Mouse (Mus musculus): ENCODE measurements at regions not wholly inside any gene's neighbourhood (a gene's known extent, or its start where the extent isn't known, plus 50 kb on each side); places are given as distances from the start of the nearest gene placed in this dataset.

DNA sequence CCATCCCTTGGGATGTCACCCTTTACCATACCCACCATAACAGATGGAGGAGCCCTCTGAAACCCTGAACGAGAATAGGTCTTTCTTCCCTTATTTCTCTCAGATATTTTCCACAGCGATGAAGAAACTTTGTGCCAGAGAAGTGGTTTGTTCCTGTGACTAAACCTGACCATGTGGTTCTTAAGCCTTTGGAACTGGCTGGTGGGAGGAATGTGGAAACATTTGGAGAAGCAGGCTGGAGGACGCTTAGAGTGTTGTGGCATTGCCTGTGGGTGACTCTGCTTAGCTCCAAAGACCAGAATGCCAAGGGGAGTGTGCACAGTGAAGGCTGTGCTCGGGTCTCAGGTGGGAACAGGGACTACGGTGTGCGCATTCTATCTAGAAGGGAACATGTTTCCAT, 77.7 kb upstream of the Otos start:
- H3K9ac ChIP-seq, result no peak overlapping the region
- no peaks in the 10 kb centered on the region for H3K9me3 ChIP-seq (replicated peaks)
- no peaks in the 10 kb centered on the region for H3K4me1 ChIP-seq
- WGBS, result 87% methylated on average over 6 of the region's 6 CpGs
- ATAC-seq (ENCODE audit: low FRiP score), result no peak
- H3K4me2 ChIP-seq (replicated peaks), result no peak overlapping the region
- no peak overlapping the region for H3K27ac ChIP-seq
- H3K4me3 ChIP-seq, result no peak overlapping the region
- H3K36me3 ChIP-seq, result no peaks in the 10 kb centered on the region
- no peaks in the 10 kb centered on the region for H3K27me3 ChIP-seq

DNA sequence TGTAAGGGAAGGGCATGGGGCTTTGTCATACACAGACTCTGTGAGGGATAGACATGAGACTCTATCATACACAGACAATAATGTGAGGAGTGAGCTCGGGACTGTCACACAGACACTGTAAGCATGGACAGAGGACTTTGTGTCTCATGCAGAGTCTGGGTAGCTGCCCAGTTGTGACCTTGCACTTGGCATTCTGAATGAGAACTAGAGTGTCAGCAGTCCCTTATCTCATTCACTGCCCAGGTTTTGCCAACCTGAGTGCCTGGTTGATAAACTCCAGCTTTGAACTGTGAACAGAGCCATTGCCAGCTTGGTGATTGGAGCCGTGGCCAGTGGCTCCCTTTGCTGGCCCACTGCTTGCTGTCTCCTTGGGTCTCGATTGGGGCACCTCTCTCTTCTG, 75.5 kb upstream of the Otos start:
- no peak overlapping the region for H3K27ac ChIP-seq
- H3K4me2 ChIP-seq (replicated peaks), result no peak overlapping the region
- peaks cover 3% of the 10 kb centered on the region; the same call in 1 of the 2 replicates for H3K4me1 ChIP-seq
- H3K4me3 ChIP-seq, result no peak overlapping the region
- no peak for ATAC-seq (ENCODE audit: low FRiP score)
- H3K9me3 ChIP-seq (replicated peaks), result no peaks in the 10 kb centered on the region
- H3K9ac ChIP-seq, result no peak overlapping the region
- H3K36me3 ChIP-seq, result no peaks in the 10 kb centered on the region
- no peaks in the 10 kb centered on the region for H3K27me3 ChIP-seq
- 86% methylated on average over 3 of the region's 3 CpGs for WGBS

DNA sequence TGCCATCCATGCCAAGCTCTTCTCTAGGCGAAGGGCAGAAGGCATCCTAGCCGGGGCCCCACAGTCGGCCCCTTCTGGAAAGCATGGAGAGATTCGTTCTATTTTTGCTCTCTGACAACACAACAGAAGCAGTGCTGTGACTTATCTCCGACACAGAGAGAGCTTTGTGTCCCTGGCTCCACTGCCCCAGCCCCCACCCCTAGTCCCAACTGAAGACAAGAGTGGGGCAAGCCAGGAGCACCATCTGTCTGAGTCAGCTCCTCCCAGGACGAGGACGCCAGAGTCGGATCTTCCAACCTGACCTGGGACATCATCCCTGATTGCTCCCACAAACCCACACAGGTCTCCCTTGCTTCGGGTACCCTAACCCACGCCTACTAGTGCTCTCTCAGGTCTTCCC, 71.9 kb upstream of the Otos start:
- Histone ChIP-seq H3K4me3 (no peak overlapping the region), H3K36me3 (no peaks in the 10 kb centered on the region), H3K9me3 (replicated peaks) (no peaks in the 10 kb centered on the region), H3K27ac (no peak overlapping the region), H3K27me3 (no peaks in the 10 kb centered on the region), H3K4me1 (peaks cover 5% of the 10 kb centered on the region), H3K9ac (no peak overlapping the region), H3K4me2 (replicated peaks) (no peak overlapping the region)
- WGBS, result 64% methylated on average over 10 of the region's 10 CpGs
- ATAC-seq (ENCODE audit: low FRiP score), result no peak

DNA sequence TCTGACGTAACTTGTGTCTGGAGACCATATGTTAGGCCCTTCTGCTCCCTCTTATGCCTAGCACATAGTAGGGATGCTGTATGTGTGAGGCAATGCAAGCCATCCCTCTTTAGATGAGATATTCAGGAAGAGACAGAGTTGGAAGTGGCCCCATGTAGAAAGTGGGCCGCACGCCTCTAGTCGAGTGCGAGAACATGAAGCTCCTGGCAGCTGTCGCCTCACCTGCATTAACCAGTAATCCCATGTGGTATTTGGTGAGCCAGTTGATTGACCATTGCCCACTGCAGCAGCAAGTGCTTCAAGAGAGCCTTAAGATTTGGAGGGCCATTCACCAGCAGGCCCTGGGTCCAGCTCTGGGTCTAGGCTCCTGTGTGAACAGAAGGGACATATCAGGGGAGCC, 71.2 kb upstream of the Otos start:
- Histone ChIP-seq H3K4me1 (peaks cover 10% of the 10 kb centered on the region), H3K27ac (no peak overlapping the region), H3K4me2 (replicated peaks) (no peak overlapping the region), H3K36me3 (no peaks in the 10 kb centered on the region), H3K9me3 (replicated peaks) (no peaks in the 10 kb centered on the region), H3K9ac (no peak overlapping the region), H3K27me3 (no peaks in the 10 kb centered on the region), H3K4me3 (no peak overlapping the region)
- ATAC-seq (ENCODE audit: low FRiP score), result no peak
- WGBS, result 96% methylated on average over 6 of the region's 6 CpGs

DNA sequence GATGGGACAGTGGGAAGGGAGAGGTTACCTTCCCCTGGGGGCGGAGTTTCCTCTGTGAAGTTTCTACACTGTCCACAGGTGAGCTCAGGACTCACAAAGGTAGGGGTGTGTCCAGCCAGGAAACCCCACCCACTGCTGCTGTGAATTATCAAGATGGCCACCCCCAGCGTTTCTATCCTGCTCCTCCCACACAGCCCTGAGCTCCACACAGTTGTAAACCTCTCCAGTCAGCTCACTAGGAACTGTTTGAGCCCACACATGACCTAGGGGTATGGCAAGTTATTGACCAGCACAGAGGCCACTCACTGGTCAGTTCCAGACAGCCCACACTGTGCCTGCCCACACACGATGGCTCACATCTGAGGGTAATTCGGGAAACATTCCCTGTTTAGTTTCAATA, 69.5 kb upstream of the Otos start:
- no peak overlapping the region for H3K4me2 ChIP-seq (replicated peaks)
- H3K9ac ChIP-seq, result no peak overlapping the region
- no peak overlapping the region for H3K27ac ChIP-seq
- ATAC-seq (ENCODE audit: low FRiP score), result no peak
- no peaks in the 10 kb centered on the region for H3K9me3 ChIP-seq (replicated peaks)
- 73% methylated on average over 4 of the region's 4 CpGs for WGBS
- no peak overlapping the region for H3K4me3 ChIP-seq
- H3K27me3 ChIP-seq, result no peaks in the 10 kb centered on the region
- H3K4me1 ChIP-seq, result peaks cover 18% of the 10 kb centered on the region
- H3K36me3 ChIP-seq, result no peaks in the 10 kb centered on the region

DNA sequence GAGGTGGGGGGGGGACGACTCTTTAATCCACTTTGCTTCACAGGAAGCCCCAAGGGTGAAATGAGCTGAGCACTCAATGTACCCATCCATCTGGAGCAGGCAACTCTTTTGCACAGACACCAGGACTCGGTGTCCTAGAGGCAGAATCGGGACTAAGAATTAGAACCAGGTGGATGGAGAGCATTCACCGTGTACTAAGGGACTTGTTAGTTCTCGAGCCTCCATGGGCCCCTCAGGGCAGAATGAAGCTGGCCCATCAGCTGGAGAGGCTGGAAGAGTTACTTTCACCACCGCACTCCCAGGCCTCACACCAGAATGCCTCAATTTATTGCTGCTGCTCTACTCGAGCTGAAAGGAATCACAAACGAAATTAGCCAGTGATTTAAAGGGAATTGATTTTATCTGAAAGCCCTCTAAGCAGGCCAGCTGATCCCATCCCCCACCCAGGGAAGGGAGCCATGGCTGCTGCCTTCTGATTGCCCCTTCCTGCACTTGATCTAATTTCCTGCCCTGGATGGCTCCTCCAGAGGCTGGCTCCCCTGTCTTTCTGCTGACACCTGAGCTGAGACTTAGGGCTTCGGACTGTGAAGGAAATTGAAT, 66.2 kb upstream of the Otos start:
- H3K4me2 ChIP-seq (replicated peaks), result no peak overlapping the region
- peak overlapping the region; percentile 18; the same call in 1 of the 2 replicates for H3K27ac ChIP-seq
- H3K4me1 ChIP-seq, result peaks cover 15% of the 10 kb centered on the region
- no peak overlapping the region for H3K9ac ChIP-seq
- ATAC-seq (ENCODE audit: low FRiP score), result no peak
- H3K9me3 ChIP-seq (replicated peaks), result no peaks in the 10 kb centered on the region
- H3K27me3 ChIP-seq, result 0 out of 2 replicates have a peak, but pooled peaks cover 2% of the 10 kb centered on the region
- H3K36me3 ChIP-seq, result no peaks in the 10 kb centered on the region
- H3K4me3 ChIP-seq, result no peak overlapping the region
- WGBS, result 49% methylated on average over 9 of the region's 9 CpGs

DNA sequence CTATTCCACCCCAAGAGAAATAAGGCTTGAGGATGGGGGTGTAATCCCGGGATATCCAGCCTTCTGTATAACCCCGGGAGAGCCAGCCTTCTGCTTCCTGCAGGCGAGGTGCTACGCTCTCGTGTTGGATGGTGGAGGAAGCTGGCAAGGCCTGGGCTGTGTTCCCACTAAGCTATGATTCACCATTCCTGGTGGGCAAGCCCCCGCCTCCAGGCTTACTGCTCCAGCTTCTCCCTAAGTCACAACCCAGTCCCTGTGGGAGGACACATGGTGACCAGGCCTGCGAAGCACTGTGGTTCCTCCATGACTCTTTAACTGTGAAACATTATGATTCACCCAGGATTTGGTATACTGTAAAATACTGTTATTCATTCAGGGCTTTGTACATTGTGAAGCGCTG, 63.7 kb upstream of the Otos start:
- no peaks in the 10 kb centered on the region for H3K9me3 ChIP-seq (replicated peaks)
- WGBS, result 91% methylated on average over 8 of the region's 8 CpGs
- H3K9ac ChIP-seq, result no peak overlapping the region
- H3K27ac ChIP-seq, result no peak overlapping the region
- ATAC-seq (ENCODE audit: low FRiP score), result no peak
- H3K4me3 ChIP-seq, result no peak overlapping the region
- H3K36me3 ChIP-seq, result no peaks in the 10 kb centered on the region
- H3K4me1 ChIP-seq, result peaks cover 17% of the 10 kb centered on the region
- 0 out of 2 replicates have a peak, but pooled peaks cover 5% of the 10 kb centered on the region for H3K27me3 ChIP-seq
- no peak overlapping the region for H3K4me2 ChIP-seq (replicated peaks)

DNA sequence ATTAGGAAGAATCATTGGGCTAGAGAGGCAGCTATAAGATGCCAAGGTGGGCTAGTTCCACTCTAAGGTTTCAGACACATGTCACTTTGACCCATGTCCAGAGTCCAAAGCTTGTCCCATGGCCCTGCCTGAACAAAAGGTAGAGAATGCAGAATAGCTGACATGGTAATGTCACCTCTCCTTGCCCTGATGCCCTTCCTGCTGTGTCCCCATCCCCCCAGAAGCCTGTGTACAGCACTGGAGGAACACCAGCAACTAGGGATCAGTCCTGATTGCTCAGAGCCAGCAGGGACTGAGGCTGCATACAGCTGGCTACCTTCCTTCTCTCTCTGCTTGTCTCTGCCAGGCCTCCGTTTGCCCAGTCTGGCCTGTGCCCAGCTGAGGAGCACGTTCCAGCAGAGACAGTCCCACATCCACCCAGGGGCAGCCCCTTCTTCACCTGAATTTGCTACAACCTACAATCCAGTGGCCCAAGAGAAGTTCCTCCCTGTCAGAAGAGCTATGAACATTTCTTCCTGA, 61.7 kb upstream of the Otos start:
- Histone ChIP-seq H3K4me3 (no peak overlapping the region), H3K4me2 (replicated peaks) (no peak overlapping the region), H3K4me1 (peaks cover 15% of the 10 kb centered on the region), H3K27me3 (0 out of 2 replicates have a peak, but pooled peaks cover 5% of the 10 kb centered on the region), H3K9me3 (replicated peaks) (no peaks in the 10 kb centered on the region), H3K27ac (no peak overlapping the region), H3K36me3 (no peaks in the 10 kb centered on the region), H3K9ac (no peak overlapping the region)
- 95% methylated on average over 2 of the region's 2 CpGs for WGBS
- no peak for ATAC-seq (ENCODE audit: low FRiP score)

DNA sequence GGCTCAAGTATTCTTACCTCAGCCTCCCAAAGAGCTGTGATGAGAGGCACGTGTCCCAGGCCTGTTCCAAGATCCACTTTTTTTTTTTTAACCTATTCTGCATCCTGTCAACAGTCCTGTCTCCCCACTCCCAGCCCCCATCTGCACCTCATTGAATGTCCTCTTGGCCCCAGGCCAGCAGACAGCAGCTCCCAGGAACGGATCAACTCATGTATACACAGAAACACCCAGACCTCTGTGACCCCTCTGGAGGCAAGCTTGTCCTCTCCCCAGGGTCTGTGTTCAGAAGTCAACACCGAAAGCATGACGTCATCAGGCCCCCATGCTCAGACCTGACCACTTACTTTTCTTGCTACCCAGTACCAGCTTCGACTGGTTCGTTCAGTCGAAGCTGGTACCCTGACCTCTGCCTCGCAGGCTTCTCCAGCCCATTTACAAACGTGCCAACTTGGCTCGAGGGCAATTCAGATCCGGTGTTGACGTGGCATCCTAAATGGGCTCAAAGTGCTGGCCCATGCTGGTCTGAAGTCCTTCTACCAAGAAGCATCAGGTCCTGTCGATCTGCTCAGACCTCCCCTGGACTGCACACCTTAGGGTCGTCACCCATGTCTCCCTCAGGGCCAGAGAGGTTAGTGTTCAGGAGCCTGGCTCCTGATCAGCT, 60.7 kb upstream of the Otos start:
- no peak overlapping the region for H3K4me3 ChIP-seq
- H3K27ac ChIP-seq, result no peak overlapping the region
- WGBS, result 71% methylated on average over 14 of the region's 14 CpGs
- 0 out of 2 replicates have a peak, but pooled peaks cover 5% of the 10 kb centered on the region for H3K27me3 ChIP-seq
- H3K36me3 ChIP-seq, result no peaks in the 10 kb centered on the region
- no peak overlapping the region for H3K4me2 ChIP-seq (replicated peaks)
- no peaks in the 10 kb centered on the region for H3K9me3 ChIP-seq (replicated peaks)
- peaks cover 5% of the 10 kb centered on the region; the same call in 1 of the 2 replicates for H3K4me1 ChIP-seq
- H3K9ac ChIP-seq, result no peak overlapping the region
- ATAC-seq (ENCODE audit: low FRiP score), result 0 out of 2 replicates have a peak, but pooled peaks have one; percentile 29

DNA sequence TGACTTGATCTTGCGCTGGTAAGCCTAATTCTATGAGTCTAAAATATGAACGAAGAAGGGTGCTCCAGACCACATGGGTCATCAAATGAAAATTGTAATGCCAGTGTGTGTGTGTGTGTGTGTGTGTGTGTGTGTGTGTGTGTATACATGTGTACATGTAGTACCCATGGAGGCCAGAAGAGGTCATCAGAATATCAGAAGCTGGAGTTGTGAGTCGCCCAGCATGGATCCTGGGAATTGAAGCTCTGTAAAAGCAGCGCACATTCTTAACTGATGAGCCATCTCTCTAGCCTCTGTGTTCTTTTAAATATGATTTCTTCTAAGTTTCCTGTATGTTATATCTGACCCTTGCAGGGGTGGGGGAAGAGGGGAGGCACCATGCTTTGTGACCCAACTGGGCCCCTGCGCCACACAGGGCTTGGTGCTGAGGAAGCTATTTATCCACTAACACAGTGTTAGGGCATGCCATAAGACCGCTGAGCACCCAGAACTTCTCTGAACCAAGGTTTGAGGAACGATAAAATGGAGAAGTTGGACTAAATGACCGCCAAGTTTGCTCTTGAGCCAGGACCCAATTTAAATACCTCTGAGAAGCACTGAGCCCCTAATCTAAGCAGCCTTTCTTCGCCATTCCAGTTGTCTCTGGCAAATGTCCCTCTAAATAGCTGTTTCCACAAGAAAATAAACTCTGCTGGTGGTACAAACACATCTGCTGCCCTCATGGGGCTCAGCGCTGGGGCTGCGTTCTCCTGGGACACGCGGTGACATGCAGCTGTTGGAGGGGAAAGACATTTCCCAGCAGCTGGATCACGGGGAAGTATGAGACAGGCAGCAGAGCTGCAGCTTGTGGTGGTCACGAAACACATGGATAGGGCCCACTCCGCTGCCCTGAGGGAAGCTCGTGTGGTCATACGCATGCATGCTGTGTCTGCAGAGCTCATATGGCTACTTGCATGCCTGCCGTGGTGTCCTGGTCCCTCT, 59.6 kb upstream of the Otos start:
- Histone ChIP-seq H3K4me3 (no peak overlapping the region), H3K9ac (no peak overlapping the region), H3K4me1 (0 out of 2 replicates have a peak, but pooled peaks cover 2% of the 10 kb centered on the region), H3K36me3 (no peaks in the 10 kb centered on the region), H3K27ac (no peak overlapping the region), H3K4me2 (replicated peaks) (no peak overlapping the region), H3K9me3 (replicated peaks) (no peaks in the 10 kb centered on the region), H3K27me3 (peaks cover 5% of the 10 kb centered on the region; the same call in 1 of the 2 replicates)
- 88% methylated on average over 19 of the region's 19 CpGs for WGBS
- ATAC-seq (ENCODE audit: low FRiP score), result no peak

DNA sequence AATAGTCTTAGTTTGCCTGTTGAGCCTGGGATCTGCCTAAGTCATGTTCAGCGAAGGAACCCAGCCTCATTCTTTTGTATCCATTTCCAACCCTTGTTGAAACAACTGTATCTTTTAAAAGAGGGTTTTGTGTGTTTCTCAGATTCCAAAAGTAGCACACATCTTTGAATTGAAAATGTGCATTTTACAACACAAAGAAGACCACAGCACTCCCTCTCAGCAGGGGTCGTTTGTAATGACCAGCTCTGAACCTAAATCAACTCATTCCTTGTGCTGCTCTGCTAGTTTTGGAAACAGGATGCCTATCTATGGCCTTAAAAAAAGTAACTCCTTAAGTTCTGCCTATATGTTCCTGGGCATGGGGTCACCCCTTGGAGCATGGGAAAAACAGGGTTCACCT, 58.8 kb upstream of the Otos start:
- Histone ChIP-seq H3K4me2 (replicated peaks) (no peak overlapping the region), H3K4me3 (no peak overlapping the region), H3K36me3 (no peaks in the 10 kb centered on the region), H3K9me3 (replicated peaks) (no peaks in the 10 kb centered on the region), H3K4me1 (0 out of 2 replicates have a peak, but pooled peaks cover 2% of the 10 kb centered on the region), H3K27me3 (peaks cover 5% of the 10 kb centered on the region; the same call in 1 of the 2 replicates), H3K27ac (no peak overlapping the region), H3K9ac (no peak overlapping the region)
- no peak for ATAC-seq (ENCODE audit: low FRiP score)
- 66% methylated on average over 2 of the region's 2 CpGs for WGBS

DNA sequence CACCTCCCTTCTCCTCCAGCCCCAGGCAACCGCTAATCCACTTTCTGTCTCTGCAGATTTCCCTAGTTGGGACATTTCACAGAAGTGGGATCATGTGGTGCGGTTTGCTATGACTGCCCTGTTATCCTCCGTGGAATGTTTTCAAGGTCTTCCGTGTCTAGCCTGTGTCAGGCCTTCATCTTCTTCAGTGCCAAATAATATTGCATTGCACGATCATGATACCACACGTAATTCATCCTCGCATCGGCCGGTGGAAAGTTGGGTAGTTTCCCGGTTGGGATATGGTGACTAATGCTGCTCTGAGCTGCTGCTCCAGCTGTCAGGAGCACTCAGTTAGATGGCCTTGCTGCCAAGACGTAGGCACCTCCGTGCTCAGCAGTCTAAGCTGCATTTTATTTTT, 55.3 kb upstream of the Otos start:
- Histone ChIP-seq H3K4me3 (no peak overlapping the region), H3K4me2 (replicated peaks) (no peak overlapping the region), H3K27ac (no peak overlapping the region), H3K36me3 (no peaks in the 10 kb centered on the region), H3K9me3 (replicated peaks) (no peaks in the 10 kb centered on the region), H3K9ac (no peak overlapping the region), H3K27me3 (peaks cover 9% of the 10 kb centered on the region), H3K4me1 (peaks cover 10% of the 10 kb centered on the region)
- ATAC-seq (ENCODE audit: low FRiP score), result no peak
- 91% methylated on average over 12 of the region's 12 CpGs for WGBS

Data from hindbrain, embryonic 12.5 days (tissue).